Mouse (Mus musculus) heart, embryonic 14.5 days (tissue): ENCODE measurements at regions not wholly inside any gene's neighbourhood (a gene's known extent, or its start where the extent isn't known, plus 50 kb on each side); places are given as distances from the start of the nearest gene placed in this dataset.
A peak's percentile ranks its signal among the peaks of the same experiment; 100 is the strongest.

Experiments
- ATAC-seq: fragments of 200-750 bp; cut with Nextera tagmentation; 2 replicates; pipeline ENCODE4 v1.8.0; 2017; ENCODE audit warnings: low read depth, moderate TSS enrichment; ENCODE audit not compliant: insufficient number of reproducible peaks, insufficient read depth, low FRiP score
- H3K27ac ChIP-seq, 2 experiments: fragments of 200-500 bp in 1 of 2; fragments of 300-500 bp in 1 of 2; sonication (generic) in 1 of 2; replicated peaks in 1 of 2; 2 replicates each; pipeline ENCODE4 v1.5.1; 2012 to 2014; ENCODE audit warnings: low read depth in 2 of 2, low read length in 2 of 2, control low read depth in 1 of 2, mild to moderate bottlenecking in 1 of 2, mixed read lengths in 1 of 2; ENCODE audit not compliant: control insufficient read depth in 1 of 2, insufficient read depth in 1 of 2
- H3K27me3 ChIP-seq: fragments of 300-500 bp; sonication (generic); 2 replicates; pipeline ENCODE4 v1.6.1; 2014; ENCODE audit warnings: mild to moderate bottlenecking, low read length, control low read depth; ENCODE audit not compliant: control insufficient read depth, insufficient read depth
- H3K36me3 ChIP-seq: fragments of 300-500 bp; sonication (generic); 2 replicates; pipeline ENCODE4 v1.6.1; 2014; ENCODE audit warnings: mild to moderate bottlenecking, control low read depth, low read length, mixed read lengths; ENCODE audit not compliant: control insufficient read depth, insufficient read depth
- H3K4me1 ChIP-seq, 2 experiments: fragments of 200-500 bp in 1 of 2; fragments of 300-500 bp in 1 of 2; sonication (generic) in 1 of 2; 2 replicates each; pipeline ENCODE4 v1.6.1; 2012 to 2014; ENCODE audit warnings: low read length in 2 of 2, control low read depth in 1 of 2, mixed read lengths in 1 of 2; ENCODE audit not compliant: control insufficient read depth in 2 of 2, insufficient read depth in 2 of 2
- H3K4me2 ChIP-seq: fragments of 300-500 bp; sonication (generic); 2 replicates; pipeline ENCODE4 v1.6.1; 2014; ENCODE audit warnings: mild to moderate bottlenecking, low read length
- H3K4me3 ChIP-seq, 2 experiments: fragments of 200-500 bp in 1 of 2; fragments of 300-500 bp in 1 of 2; sonication (generic) in 1 of 2; 2 replicates each; pipeline ENCODE4 v1.5.1; 2012 to 2014; ENCODE audit warnings: low read length in 2 of 2, mild to moderate bottlenecking in 2 of 2, control low read depth in 1 of 2, low read depth in 1 of 2, moderate library complexity in 1 of 2; ENCODE audit not compliant: control insufficient read depth in 1 of 2, insufficient read depth in 1 of 2
- H3K9ac ChIP-seq: fragments of 300-500 bp; sonication (generic); 2 replicates; pipeline ENCODE4 v1.6.1; 2014; ENCODE audit warnings: mild to moderate bottlenecking, low read length
- H3K9me3 ChIP-seq: fragments of 300-500 bp; sonication (generic); 2 replicates; pipeline ENCODE4 v1.6.1; 2016; ENCODE audit warnings: low read length, control low read depth; ENCODE audit not compliant: control insufficient read depth
- WGBS: fragments of 180-500 bp; shearing (Covaris S2); extraction: QIAGEN DNeasy Blood & Tissue Kit; methylation state at CpG from one replicate; pipeline ENCODE4 v1.1.7; 2014; 5-methylcytosine and 5-hydroxymethylcytosine counted together

- Histone ChIP-seq H3K9ac (no peak overlapping the region), H3K27ac (peak overlapping the region; percentile 37 to 48; a peak in 2 of 4 replicates), H3K9me3 (0 out of 2 replicates have a peak, but pooled peaks cover 4% of the 10 kb centered on the region), H3K27me3 (no peaks in the 10 kb centered on the region), H3K4me3 (no peak overlapping the region), H3K36me3 (no peaks in the 10 kb centered on the region), H3K4me1 (peaks cover 6 to 7% of the 10 kb centered on the region in 2 experiments; a peak in 3 of 4 replicates), H3K4me2 (no peak overlapping the region)
- peak; percentile 56 for ATAC-seq
- 67% methylated on average over 8 of the region's 8 CpGs for WGBS
Observed at GRCm38 (mm10) chr15:62053420-62054239, 1130.8 kb upstream of the A1bg start.

GRCm38 (mm10) chr15:62049416-62049815, 1126.6 kb upstream of the A1bg start:
- ATAC-seq: no peak
- Histone ChIP-seq H3K9me3 (0 out of 2 replicates have a peak, but pooled peaks cover 4% of the 10 kb centered on the region), H3K36me3 (no peaks in the 10 kb centered on the region), H3K4me2 (no peak overlapping the region), H3K27ac (no peak overlapping the region), H3K4me3 (no peak overlapping the region), H3K27me3 (no peaks in the 10 kb centered on the region), H3K9ac (no peak overlapping the region), H3K4me1 (peaks cover 7 to 8% of the 10 kb centered on the region in 2 experiments)
- WGBS: 69% methylated on average over 9 of the region's 9 CpGs

DNA sequence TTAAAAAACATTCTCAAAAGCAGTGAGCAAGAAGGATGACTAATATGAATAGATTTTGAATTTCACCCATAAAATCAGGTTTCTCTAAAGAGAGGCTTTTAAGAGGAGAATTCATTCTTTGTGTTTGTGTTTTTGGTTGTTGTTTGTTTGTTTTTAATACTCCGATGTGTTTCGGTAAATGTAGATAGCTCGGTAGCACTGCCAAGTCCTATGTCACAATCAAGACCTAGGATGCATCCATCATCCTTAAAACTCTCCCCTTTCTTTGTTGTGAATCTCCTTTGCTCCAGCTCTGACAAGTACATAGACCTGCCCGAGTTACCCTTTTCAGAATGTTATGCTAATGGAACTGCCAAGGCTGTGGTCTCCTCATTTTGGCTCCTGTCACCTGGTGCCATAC, 1126.2 kb upstream of the A1bg start:
- no peak overlapping the region for H3K4me3 ChIP-seq
- H3K27ac ChIP-seq: no peak overlapping the region
- H3K4me1 ChIP-seq: peaks cover 7 to 9% of the 10 kb centered on the region in 2 experiments
- ATAC-seq: no peak
- WGBS: 86% methylated on average over 4 of the region's 4 CpGs
- 0 out of 2 replicates have a peak, but pooled peaks cover 4% of the 10 kb centered on the region for H3K9me3 ChIP-seq
- H3K9ac ChIP-seq: no peak overlapping the region
- no peak overlapping the region for H3K4me2 ChIP-seq
- H3K36me3 ChIP-seq: no peaks in the 10 kb centered on the region
- H3K27me3 ChIP-seq: no peaks in the 10 kb centered on the region

- Histone ChIP-seq H3K4me2 (no peak overlapping the region), H3K4me3 (no peak overlapping the region), H3K9ac (no peak overlapping the region), H3K27me3 (no peaks in the 10 kb centered on the region), H3K9me3 (0 out of 2 replicates have a peak, but pooled peaks cover 4% of the 10 kb centered on the region), H3K27ac (no peak overlapping the region), H3K4me1 (peaks cover 2 to 3% of the 10 kb centered on the region in 2 experiments; a peak in 2 of 4 replicates), H3K36me3 (no peaks in the 10 kb centered on the region)
- 68% methylated on average over 3 of the region's 3 CpGs for WGBS
- ATAC-seq: no peak
Observed at GRCm38 (mm10) chr15:62046276-62046675, 1123.5 kb upstream of the A1bg start.

DNA sequence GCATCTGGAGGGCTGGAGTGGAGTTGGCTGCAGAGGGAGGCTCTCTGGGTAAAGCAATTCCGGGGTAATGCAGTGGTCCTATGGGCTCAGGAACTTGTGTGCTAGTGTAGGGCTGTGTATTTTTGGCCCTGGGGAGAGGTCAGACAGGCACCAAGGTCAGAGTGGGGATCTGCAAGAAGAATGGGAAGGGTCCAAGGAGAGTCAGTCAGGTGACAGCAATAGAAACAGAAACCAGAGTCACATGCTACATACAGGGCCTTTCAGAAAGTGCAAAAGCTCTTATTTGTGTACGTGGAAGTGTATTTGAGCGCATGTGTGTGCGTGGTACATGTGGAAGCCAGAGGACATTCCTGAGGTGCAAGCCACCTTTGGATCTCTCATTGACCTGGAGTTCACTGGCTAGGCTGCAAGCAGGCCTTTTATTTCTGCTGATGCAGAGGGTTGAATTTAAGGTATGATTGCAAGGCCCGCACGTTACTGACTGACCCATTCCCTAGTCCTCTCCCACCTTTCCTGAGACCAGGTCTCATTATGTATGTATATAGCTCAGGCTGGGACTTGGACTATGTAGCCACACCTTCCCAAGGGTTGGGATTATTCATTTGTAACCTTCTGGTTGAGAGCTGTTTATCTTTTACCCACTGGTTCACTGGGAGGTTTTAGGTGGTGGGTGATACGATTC, 1122.0 kb upstream of the A1bg start:
- Histone ChIP-seq H3K27me3 (no peaks in the 10 kb centered on the region), H3K9ac (no peak overlapping the region), H3K4me1 (peaks cover 2 to 3% of the 10 kb centered on the region in 2 experiments; a peak in 2 of 4 replicates), H3K27ac (no peak overlapping the region), H3K4me3 (no peak overlapping the region), H3K9me3 (no peaks in the 10 kb centered on the region), H3K36me3 (no peaks in the 10 kb centered on the region), H3K4me2 (no peak overlapping the region)
- 84% methylated on average over 7 of the region's 7 CpGs for WGBS
- ATAC-seq: no peak

DNA sequence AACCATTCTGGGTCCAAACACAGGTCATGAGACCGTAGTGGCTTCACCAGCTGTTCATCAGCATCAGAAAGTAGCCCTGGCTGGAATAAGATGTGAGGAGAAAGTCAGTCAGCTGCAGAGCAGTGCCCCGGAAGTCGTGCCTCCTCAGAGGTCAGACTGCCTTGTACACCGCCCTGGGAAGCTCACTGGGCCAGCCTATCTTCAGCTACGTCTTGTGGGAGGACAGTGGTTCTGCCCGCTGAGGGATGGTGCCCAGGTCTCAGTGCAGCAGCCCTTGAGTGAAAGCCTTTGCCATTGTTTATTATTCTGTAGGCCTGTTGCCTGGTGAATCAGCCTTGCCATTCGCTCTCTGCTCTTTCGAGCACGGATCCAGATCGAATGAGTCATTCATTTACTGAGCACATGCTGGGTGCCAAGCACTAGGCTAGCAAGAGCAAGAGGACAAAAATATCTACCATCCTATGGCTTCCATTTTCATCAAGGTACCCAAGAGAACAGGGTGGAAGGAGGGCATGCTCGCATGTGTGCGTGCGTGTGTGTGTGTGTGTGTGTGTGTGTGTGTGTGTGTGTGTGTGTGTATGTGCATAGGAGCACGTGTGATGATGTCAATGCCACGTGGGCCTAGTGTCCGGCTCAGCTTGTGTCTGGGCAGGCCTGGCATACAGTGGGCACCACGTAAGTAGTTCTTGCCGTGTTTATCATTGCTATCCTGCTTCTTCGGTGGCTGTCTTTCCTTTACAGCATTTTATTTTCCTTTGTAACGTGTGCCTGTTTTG, 1121.0 kb upstream of the A1bg start:
- Histone ChIP-seq H3K9me3 (no peaks in the 10 kb centered on the region), H3K4me3 (no peak overlapping the region), H3K4me1 (peaks cover 2 to 3% of the 10 kb centered on the region in 2 experiments; a peak in 2 of 4 replicates), H3K36me3 (no peaks in the 10 kb centered on the region), H3K9ac (no peak overlapping the region), H3K4me2 (no peak overlapping the region), H3K27me3 (no peaks in the 10 kb centered on the region), H3K27ac (no peak overlapping the region)
- ATAC-seq: no peak
- WGBS: 82% methylated on average over 20 of the region's 20 CpGs

- Histone ChIP-seq H3K4me2 (no peak overlapping the region), H3K9ac (no peak overlapping the region), H3K36me3 (no peaks in the 10 kb centered on the region), H3K27ac (no peak overlapping the region), H3K4me1 (peaks cover 5 to 9% of the 10 kb centered on the region in 2 experiments; a peak in 3 of 4 replicates), H3K4me3 (no peak overlapping the region), H3K27me3 (no peaks in the 10 kb centered on the region), H3K9me3 (no peaks in the 10 kb centered on the region)
- no peak for ATAC-seq
- 75% methylated on average over 6 of the region's 6 CpGs for WGBS
Observed at GRCm38 (mm10) chr15:62042924-62043504, 1120.2 kb upstream of the A1bg start.
